Comparison of ENCODE assay signal across 9 mouse cellular contexts in genomic region chr1:157256562-157256961, GRCm38 (mm10).
A peak's percentile ranks its signal among the peaks of the same experiment; 100 is the strongest.
DNase-seq lines count a peak whose midpoint lies in the region; ATAC-seq and TF ChIP-seq lines count a peak whose summit lies in the region.
"Had no signal": no experiment of that assay in that cellular context is flagged by ENCODE, and none has a peak within 500 bp of the region (broad histone marks: within the 10 kb centered on the region; RNA-seq: fewer than 3 reads in every experiment).

No protein-coding gene starts in this region.

- no peak overlapping the region; the same call in 1 of the 2 replicates for H3K4me3 ChIP-seq in forebrain, embryonic 10.5 days
- no peak overlapping the region for H3K4me3 ChIP-seq in stomach, postnatal 0 days (ENCODE audit: low read depth, low read length)

- no peak for TF ChIP-seq EP300 in stomach, postnatal 0 days (optimal IDR thresholded peaks at IDR 0.05)

- 0 out of 2 replicates have a peak overlapping the region, but pooled peaks have one; percentile 30 for H3K27ac ChIP-seq in forebrain, embryonic 10.5 days
- no peak overlapping the region for H3K27ac ChIP-seq in stomach, postnatal 0 days (replicated peaks)
- H3K27ac ChIP-seq: liver, embryonic 14.5 days had no signal

- H3K4me2 ChIP-seq in stomach, postnatal 0 days (replicated peaks; ENCODE audit: low read depth): no peak overlapping the region

- H3K36me3 ChIP-seq in forebrain, embryonic 10.5 days (replicated peaks): no peaks in the 10 kb centered on the region
- no peaks in the 10 kb centered on the region for H3K36me3 ChIP-seq in stomach, postnatal 0 days (ENCODE audit: control insufficient read depth, insufficient read depth, low read length)

- H3K9ac ChIP-seq in stomach, postnatal 0 days (ENCODE audit: low read length): no peak overlapping the region
- H3K9ac ChIP-seq: liver, embryonic 14.5 days had no signal

- 20% methylated on average over 4 of the region's 4 CpGs for WGBS in forebrain, embryonic 10.5 days
- 19% methylated on average over 4 of the region's 4 CpGs for WGBS in stomach, postnatal 0 days

- H3K4me1 ChIP-seq in forebrain, embryonic 10.5 days: peaks cover 25% of the 10 kb centered on the region
- no peaks in the 10 kb centered on the region for H3K4me1 ChIP-seq in stomach, postnatal 0 days (replicated peaks; ENCODE audit: control insufficient read depth, insufficient read depth)

- intact Hi-C loops in heart, postnatal 36 days (cut with DNase I): no loop called here

- H3K9me3 ChIP-seq in forebrain, embryonic 10.5 days: no peaks in the 10 kb centered on the region
- H3K9me3 ChIP-seq in stomach, postnatal 0 days (ENCODE audit: control insufficient read depth, low read length): no peaks in the 10 kb centered on the region

- ATAC-seq in stomach, postnatal 0 days (ENCODE audit: low FRiP score, low TSS enrichment): peak; percentile 56

- no peak for TF ChIP-seq CTCF in stomach, postnatal 0 days (IDR thresholded peaks at IDR 0.05; ENCODE audit: low read depth)

- DNase-seq in cerebellum, postnatal 10 days: peak; percentile 17 to 35
- DNase-seq in cerebellum, adult 9-10 months: no peak
- DNase-seq in 3134 (ENCODE audit: extremely low read depth, insufficient read length, low spot score): peak; percentile 72
- DNase-seq in forebrain, embryonic 10.5 days (ENCODE audit: extremely low spot score, low spot score): peak; percentile 31
- DNase-seq in heart, postnatal 36 days: peak; percentile 16 to 20
- DNase-seq in lung, postnatal 10 days: peak; percentile 59
- DNase-seq in stomach, postnatal 0 days (ENCODE audit: low spot score): peak; percentile 27
- no peak for DNase-seq in thymus, postnatal 25 days

- no peaks in the 10 kb centered on the region for H3K27me3 ChIP-seq in forebrain, embryonic 10.5 days (ENCODE audit: poor library complexity, severe bottlenecking)
- no peaks in the 10 kb centered on the region for H3K27me3 ChIP-seq in stomach, postnatal 0 days (ENCODE audit: control insufficient read depth, insufficient read depth, low read length)

Comparison
In these comparisons a context has a peak if more than half of its experiments do, and no peak if none do; other contexts are left out.
1. DNase-seq: peak in cerebellum, postnatal 10 days (2 of 2), 3134 (single experiment), forebrain, embryonic 10.5 days (single experiment), heart, postnatal 36 days (2 of 2), lung, postnatal 10 days (single experiment) and stomach, postnatal 0 days (single experiment); none in cerebellum, adult 9-10 months (single experiment) and thymus, postnatal 25 days (single experiment).